Mouse (Mus musculus) forebrain, postnatal 0 days (tissue): ENCODE data around the gene Fam107b. TPM values are rescaled to one million over a fixed set of nuclear protein-coding genes. Genes with fewer than 3 reads are reported as not detected.

Experiments used
- ATAC-seq: fragments of 200-750 bp; cut with Nextera tagmentation; 2 replicates; pipeline ENCODE4 v1.8.0; 2017; ENCODE audit warnings: mild to moderate bottlenecking, moderate library complexity
- DNase-seq: peaks from one replicate; pipeline ENCODE4 v3.0.0-alpha.2; 2015
- H3K27ac ChIP-seq: fragments of 300-500 bp; sonication (generic); 2 replicates; pipeline ENCODE4 v1.5.1; 2014; ENCODE audit warnings: low read depth, mild to moderate bottlenecking, antibody characterized with exemption, low read length, moderate library complexity, mixed read lengths
- H3K27me3 ChIP-seq: fragments of 300-500 bp; sonication (generic); 2 replicates; pipeline ENCODE4 v1.6.1; 2014; ENCODE audit warnings: mild to moderate bottlenecking, low read length, mixed read lengths; ENCODE audit not compliant: insufficient read depth
- H3K36me3 ChIP-seq: fragments of 300-500 bp; sonication (generic); 2 replicates; pipeline ENCODE4 v1.6.1; 2014; ENCODE audit warnings: mild to moderate bottlenecking, moderate library complexity; ENCODE audit not compliant: insufficient read depth
- H3K4me1 ChIP-seq: fragments of 300-500 bp; sonication (generic); 2 replicates; pipeline ENCODE4 v1.6.1; 2014; ENCODE audit warnings: antibody characterized with exemption; ENCODE audit not compliant: insufficient read depth
- H3K4me2 ChIP-seq: fragments of 300-500 bp; sonication (generic); 2 replicates; pipeline ENCODE4 v1.6.1; 2014; ENCODE audit warnings: low read depth, mild to moderate bottlenecking, moderate library complexity
- H3K4me3 ChIP-seq: fragments of 300-500 bp; sonication (generic); 2 replicates; pipeline ENCODE4 v1.5.1; 2014; ENCODE audit warnings: low read depth, low read length, mixed read lengths
- H3K9ac ChIP-seq: fragments of 300-500 bp; sonication (generic); 2 replicates; pipeline ENCODE4 v1.6.1; 2014; ENCODE audit warnings: mild to moderate bottlenecking
- H3K9me3 ChIP-seq: fragments of 300-500 bp; sonication (generic); 2 replicates; pipeline ENCODE4 v1.6.1; 2016; ENCODE audit warnings: low read length
- CTCF ChIP-seq: sonication (generic); IDR thresholded peaks from 2 replicates; pipeline ENCODE4 v1.5.1; 2016; ENCODE audit warnings: antibody characterized with exemption, control low read depth, low read depth
- WGBS: fragments of 180-500 bp; shearing (Covaris S2); extraction: QIAGEN DNeasy Blood & Tissue Kit; methylation state at CpG from one replicate; pipeline ENCODE4 v1.1.7; 2014; 5-methylcytosine and 5-hydroxymethylcytosine counted together
- polyA plus RNA-seq: library from polyadenylated mRNA; unstranded; fragments of >200 nt; fragmentation: Nextera tagmentation; extraction: Ambion mirVana; gene quantifications from 2 replicates; pipeline ENCODE4 v1.2.1, GENCODE M21; 2015
- total RNA-seq: library from RNA; depleted of rRNA; stranded (reverse); fragments of >200 nt; gene quantifications from 2 replicates; pipeline ENCODE4 v1.2.3, GENCODE M21; 2014

Fam107b gene
- total and polyA plus RNA-seq, 2 experiments from 2014 or later: 31.2 to 63.4 TPM

- DNase-seq: no peak
- no peak overlapping the region for H3K4me3 ChIP-seq
- 92% methylated on average over 3 of the region's 3 CpGs for WGBS
- no peaks in the 10 kb centered on the region for H3K36me3 ChIP-seq
- no peaks in the 10 kb centered on the region for H3K27me3 ChIP-seq
- no peak for TF ChIP-seq CTCF
- no peak overlapping the region for H3K27ac ChIP-seq
- no peak overlapping the region for H3K9ac ChIP-seq
- no peak overlapping the region for H3K4me2 ChIP-seq
- H3K9me3 ChIP-seq: no peaks in the 10 kb centered on the region
- H3K4me1 ChIP-seq: peaks cover 11% of the 10 kb centered on the region; the same call in 1 of the 2 replicates
- no peak for ATAC-seq
Observed at GRCm38 (mm10) chr2:3710521-3710920, 140.2 kb downstream of the Fam107b start.

GRCm38 (mm10) chr2:3712369-3713042, 142.2 kb downstream of the Fam107b start:
- H3K9me3 ChIP-seq: no peaks in the 10 kb centered on the region
- no peaks in the 10 kb centered on the region for H3K36me3 ChIP-seq
- H3K4me1 ChIP-seq: peaks cover 27% of the 10 kb centered on the region; the same call in 1 of the 2 replicates
- DNase-seq: no peak
- no peak overlapping the region for H3K9ac ChIP-seq
- WGBS: 32% methylated on average over 3 of the region's 3 CpGs
- no peak overlapping the region for H3K27ac ChIP-seq
- peak overlapping the region; percentile 74; the same call in 1 of the 2 replicates for H3K4me2 ChIP-seq
- H3K4me3 ChIP-seq: no peak overlapping the region
- H3K27me3 ChIP-seq: no peaks in the 10 kb centered on the region
- ATAC-seq: no peak
- no peak for TF ChIP-seq CTCF

GRCm38 (mm10) chr2:3713212-3713681, 143.0 kb downstream of the Fam107b start:
- Histone ChIP-seq H3K4me2 (peak overlapping the region; percentile 74), H3K4me1 (peaks cover 27% of the 10 kb centered on the region; the same call in 1 of the 2 replicates), H3K4me3 (peak overlapping the region; percentile 90), H3K27me3 (no peaks in the 10 kb centered on the region), H3K36me3 (no peaks in the 10 kb centered on the region), H3K9ac (peak overlapping the region; percentile 98), H3K27ac (peak overlapping the region; percentile 81), H3K9me3 (no peaks in the 10 kb centered on the region)
- peak; percentile 90 for DNase-seq
- 0 out of 2 replicates have a peak, but pooled peaks have one; percentile 6 for TF ChIP-seq CTCF
- WGBS: under 1% methylated on average over 41 of the region's 41 CpGs
- peak; percentile 93 for ATAC-seq

- peak overlapping the region; percentile 98 for H3K9ac ChIP-seq
- H3K36me3 ChIP-seq: no peaks in the 10 kb centered on the region
- H3K4me3 ChIP-seq: peak overlapping the region; percentile 90
- H3K4me1 ChIP-seq: peaks cover 27% of the 10 kb centered on the region
- H3K27ac ChIP-seq: peak overlapping the region; percentile 81
- WGBS: 3% methylated on average over 30 of the region's 38 CpGs
- TF ChIP-seq CTCF: no peak
- no peaks in the 10 kb centered on the region for H3K27me3 ChIP-seq
- DNase-seq (peak; percentile 35), ATAC-seq (peak; percentile 75)
- peak overlapping the region; percentile 74 for H3K4me2 ChIP-seq
- H3K9me3 ChIP-seq: no peaks in the 10 kb centered on the region
Observed at GRCm38 (mm10) chr2:3713682-3714361, 143.5 kb downstream of the Fam107b start.

- WGBS: 42% methylated on average over 1 of the region's 1 CpGs
Observed at GRCm38 (mm10) chr2:3714511-3714910, 144.2 kb downstream of the Fam107b start.

GRCm38 (mm10) chr2:3715424-3715823, 145.1 kb downstream of the Fam107b start:
- WGBS: 42% methylated on average over 3 of the region's 3 CpGs
- no peaks in the 10 kb centered on the region for H3K9me3 ChIP-seq
- peak overlapping the region; percentile 74 for H3K4me2 ChIP-seq
- H3K36me3 ChIP-seq: no peaks in the 10 kb centered on the region
- DNase-seq: no peak
- TF ChIP-seq CTCF: peak; percentile 22
- ATAC-seq: no peak
- H3K27ac ChIP-seq: no peak overlapping the region
- peak overlapping the region; percentile 9; the same call in 1 of the 2 replicates for H3K4me3 ChIP-seq
- no peak overlapping the region for H3K9ac ChIP-seq
- no peaks in the 10 kb centered on the region for H3K27me3 ChIP-seq
- H3K4me1 ChIP-seq: peaks cover 27% of the 10 kb centered on the region

More at GRCm38 (mm10) chr2:3714511-3714910, 144.2 kb downstream of the Fam107b start:
- H3K9ac ChIP-seq: peak overlapping the region; percentile 98
- no peak for ATAC-seq
- peak overlapping the region; percentile 90 for H3K4me3 ChIP-seq
- H3K4me1 ChIP-seq: peaks cover 27% of the 10 kb centered on the region
- no peak overlapping the region for H3K27ac ChIP-seq
- H3K4me2 ChIP-seq: peak overlapping the region; percentile 74
- H3K9me3 ChIP-seq: no peaks in the 10 kb centered on the region
- no peaks in the 10 kb centered on the region for H3K36me3 ChIP-seq
- H3K27me3 ChIP-seq: no peaks in the 10 kb centered on the region
- TF ChIP-seq CTCF: no peak
- DNase-seq: no peak

- Histone ChIP-seq H3K9ac (no peak overlapping the region), H3K4me1 (peaks cover 30% of the 10 kb centered on the region), H3K27ac (no peak overlapping the region), H3K9me3 (no peaks in the 10 kb centered on the region), H3K4me3 (no peak overlapping the region), H3K4me2 (no peak overlapping the region), H3K27me3 (no peaks in the 10 kb centered on the region), H3K36me3 (no peaks in the 10 kb centered on the region)
- 61% methylated on average over 5 of the region's 5 CpGs for WGBS
- no peak for ATAC-seq
- no peak for DNase-seq
- no peak for TF ChIP-seq CTCF
Observed at GRCm38 (mm10) chr2:3717268-3717667, 147.0 kb downstream of the Fam107b start.
